Mouse (Mus musculus) heart, embryonic 11.5 days (tissue): ENCODE results near the gene Gjd3. TPM values are rescaled to one million over a fixed set of nuclear protein-coding genes. Genes with fewer than 3 reads are reported as not detected.

Experiments
- ATAC-seq: fragments of 200-750 bp; cut with Nextera tagmentation; replicated peaks from 2 replicates; pipeline ENCODE4 v1.8.0; 2017; ENCODE audit warnings: moderate library complexity; ENCODE audit not compliant: insufficient number of reproducible peaks, low FRiP score, low TSS enrichment
- H3K27ac ChIP-seq: fragments of 300-500 bp; sonication (generic); 2 replicates; pipeline ENCODE4 v1.5.1; 2014; ENCODE audit warnings: mild to moderate bottlenecking, low read depth, low read length
- H3K27me3 ChIP-seq: fragments of 300-500 bp; sonication (generic); 2 replicates; pipeline ENCODE4 v1.6.1; 2014; ENCODE audit warnings: mild to moderate bottlenecking, low read length, mixed read lengths; ENCODE audit not compliant: control insufficient read depth, insufficient read depth
- H3K36me3 ChIP-seq: fragments of 300-500 bp; sonication (generic); 2 replicates; pipeline ENCODE4 v1.6.1; 2014; ENCODE audit warnings: mild to moderate bottlenecking, low read length, moderate library complexity, mixed read lengths; ENCODE audit not compliant: control insufficient read depth, insufficient read depth
- H3K4me1 ChIP-seq: fragments of 300-500 bp; sonication (generic); 2 replicates; pipeline ENCODE4 v1.6.1; 2014; ENCODE audit warnings: low read length; ENCODE audit not compliant: control insufficient read depth, insufficient read depth
- H3K4me2 ChIP-seq: fragments of 300-500 bp; sonication (generic); 2 replicates; pipeline ENCODE4 v1.6.1; 2014; ENCODE audit warnings: mild to moderate bottlenecking, moderate library complexity
- H3K4me3 ChIP-seq: fragments of 300-500 bp; sonication (generic); 2 replicates; pipeline ENCODE4 v1.5.1; 2014; ENCODE audit warnings: low read depth, low read length
- H3K9ac ChIP-seq: fragments of 300-500 bp; sonication (generic); 2 replicates; pipeline ENCODE4 v1.6.1; 2014; ENCODE audit warnings: mild to moderate bottlenecking, low read depth, low read length, moderate library complexity
- H3K9me3 ChIP-seq: fragments of 300-500 bp; sonication (generic); replicated peaks from 2 replicates; pipeline ENCODE4 v1.6.1; 2016; ENCODE audit warnings: low read length; ENCODE audit not compliant: control insufficient read depth
- WGBS: fragments of 180-500 bp; shearing (Covaris S2); extraction: QIAGEN DNeasy Blood & Tissue Kit; methylation state at CpG from one replicate; pipeline ENCODE4 v1.1.7; 2014; ENCODE audit not compliant: insufficient replicate concordance; 5-methylcytosine and 5-hydroxymethylcytosine counted together
- polyA plus RNA-seq: library from polyadenylated mRNA; unstranded; fragments of >200 nt; fragmentation: Nextera tagmentation; extraction: Ambion mirVana; gene quantifications from 2 replicates; pipeline ENCODE4 v1.2.1, GENCODE M21; 2014

Gjd3 gene
- polyA plus RNA-seq, 1 experiment from 2014 or later, result 1.3 TPM

GRCm38 (mm10) chr11:98962421-98963095 lies 20.3 kb downstream of the Gjd3 start:
- H3K27ac ChIP-seq, result peak overlapping the region; percentile 83
- peak overlapping the region; percentile 63 for H3K9ac ChIP-seq
- no peaks in the 10 kb centered on the region for H3K27me3 ChIP-seq
- WGBS, result 10% methylated on average over 12 of the region's 12 CpGs
- peak overlapping the region; percentile 97 for H3K4me2 ChIP-seq
- peaks cover 5% of the 10 kb centered on the region; the same call in 1 of the 2 replicates for H3K36me3 ChIP-seq
- peaks cover 84% of the 10 kb centered on the region for H3K4me1 ChIP-seq
- ATAC-seq, result no peak
- H3K9me3 ChIP-seq, result no peaks in the 10 kb centered on the region
- peak overlapping the region; percentile 65 for H3K4me3 ChIP-seq

GRCm38 (mm10) chr11:98961766-98962165 lies 21.1 kb downstream of the Gjd3 start:
- H3K27ac ChIP-seq, result no peak overlapping the region
- peak overlapping the region; percentile 65 for H3K4me3 ChIP-seq
- H3K4me2 ChIP-seq, result peak overlapping the region; percentile 97
- no peaks in the 10 kb centered on the region for H3K27me3 ChIP-seq
- 16% methylated on average over 8 of the region's 8 CpGs for WGBS
- H3K4me1 ChIP-seq, result peaks cover 78% of the 10 kb centered on the region
- peak overlapping the region; percentile 78 for H3K9ac ChIP-seq
- no peaks in the 10 kb centered on the region for H3K9me3 ChIP-seq
- H3K36me3 ChIP-seq, result peaks cover 2% of the 10 kb centered on the region
- ATAC-seq, result no peak

- Histone ChIP-seq H3K27me3 (no peaks in the 10 kb centered on the region), H3K4me3 (peak overlapping the region; percentile 65), H3K27ac (peak overlapping the region; percentile 77), H3K4me1 (peaks cover 72% of the 10 kb centered on the region), H3K36me3 (peaks cover 2% of the 10 kb centered on the region), H3K9ac (peak overlapping the region; percentile 78), H3K4me2 (peak overlapping the region; percentile 97), H3K9me3 (no peaks in the 10 kb centered on the region)
- WGBS, result 6% methylated on average over 18 of the region's 18 CpGs
- ATAC-seq, result no peak
Measured at GRCm38 (mm10) chr11:98961051-98961592, 21.7 kb downstream of the Gjd3 start.

- Histone ChIP-seq H3K4me3 (peak overlapping the region; percentile 65), H3K9ac (peak overlapping the region; percentile 78), H3K27ac (peak overlapping the region; percentile 77), H3K36me3 (peaks cover 2% of the 10 kb centered on the region), H3K4me1 (peaks cover 71% of the 10 kb centered on the region), H3K27me3 (no peaks in the 10 kb centered on the region), H3K9me3 (no peaks in the 10 kb centered on the region), H3K4me2 (peak overlapping the region; percentile 97)
- ATAC-seq, result peak; percentile 49
- 1% methylated on average over 45 of the region's 53 CpGs for WGBS
Measured at GRCm38 (mm10) chr11:98960313-98960906, 22.4 kb downstream of the Gjd3 start.

DNA sequence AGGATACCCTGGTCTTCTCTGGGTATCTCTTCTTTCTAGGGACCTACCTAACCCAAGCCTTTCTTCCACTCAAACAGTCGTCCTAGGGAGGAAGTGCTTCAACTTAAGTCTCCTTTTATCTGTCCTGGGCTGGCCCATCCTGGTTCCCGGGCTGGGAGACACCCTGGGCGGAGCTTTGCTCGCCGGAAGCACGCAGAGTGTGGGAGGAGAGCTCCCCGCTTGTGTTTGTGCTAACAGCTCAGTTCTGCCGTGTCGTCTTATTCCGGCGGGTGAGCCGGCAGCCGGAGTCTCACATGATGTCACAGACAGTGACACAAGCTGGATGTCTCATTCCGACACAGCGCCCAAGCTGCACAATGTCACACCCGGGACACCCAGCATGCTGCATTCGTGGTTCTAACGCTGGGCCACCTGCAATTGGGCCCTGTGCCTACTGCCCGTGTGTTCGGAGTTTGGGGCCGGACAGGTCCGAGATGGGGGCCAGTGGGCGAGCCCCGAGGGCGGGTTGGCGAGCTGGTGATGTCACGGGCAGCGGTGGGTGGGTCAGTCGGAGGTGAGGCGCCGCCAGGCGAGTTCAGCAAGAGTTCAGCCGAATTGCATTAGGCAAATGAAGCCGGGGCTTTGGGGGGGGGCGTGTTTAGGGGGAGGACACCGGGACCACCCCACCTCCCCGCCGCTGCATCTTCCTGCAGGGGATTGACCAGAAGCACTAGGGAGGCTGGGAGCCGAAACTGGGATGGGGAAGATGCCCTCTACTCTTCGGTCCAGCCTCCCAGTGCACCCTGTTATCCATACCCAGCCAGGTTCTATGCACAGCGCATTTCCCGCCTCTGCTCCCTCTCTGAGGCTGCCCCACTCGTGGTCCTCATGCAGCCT lies 23.1 kb downstream of the Gjd3 start:
- Histone ChIP-seq H3K27ac (peak overlapping the region; percentile 77), H3K9ac (peak overlapping the region; percentile 78), H3K4me3 (peak overlapping the region; percentile 65), H3K36me3 (no peaks in the 10 kb centered on the region; the same call in none of the 2 replicates), H3K27me3 (no peaks in the 10 kb centered on the region), H3K4me1 (peaks cover 71% of the 10 kb centered on the region), H3K9me3 (no peaks in the 10 kb centered on the region), H3K4me2 (peak overlapping the region; percentile 97)
- WGBS, result 1% methylated on average over 40 of the region's 43 CpGs
- peak; percentile 13; the same call in 1 of the 2 replicates for ATAC-seq

DNA sequence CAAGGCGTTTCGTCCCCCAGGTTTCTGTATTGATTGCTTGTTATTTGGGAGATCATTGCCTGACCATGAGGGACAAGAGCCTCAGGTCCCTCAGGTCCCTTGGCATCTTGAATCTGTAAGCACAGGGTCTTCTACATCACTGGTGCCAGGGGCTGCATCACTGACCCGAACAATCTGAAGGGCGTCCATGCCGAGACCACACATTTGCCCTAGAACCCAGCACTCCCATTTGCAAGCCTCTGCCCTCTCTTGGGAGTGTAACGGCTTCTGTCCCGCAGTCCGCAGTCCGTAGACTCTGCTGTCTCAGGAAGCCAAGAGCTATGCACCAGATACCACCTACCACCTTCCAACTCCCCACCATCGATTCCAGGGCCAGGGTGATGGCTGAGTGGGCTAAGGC lies 26.5 kb downstream of the Gjd3 start:
- H3K9ac ChIP-seq, result no peak overlapping the region
- no peaks in the 10 kb centered on the region for H3K9me3 ChIP-seq
- peaks cover 64% of the 10 kb centered on the region for H3K4me1 ChIP-seq
- no peak overlapping the region for H3K27ac ChIP-seq
- H3K27me3 ChIP-seq, result no peaks in the 10 kb centered on the region
- WGBS, result 65% methylated on average over 10 of the region's 10 CpGs
- no peak for ATAC-seq
- H3K36me3 ChIP-seq, result peaks cover 4% of the 10 kb centered on the region
- H3K4me2 ChIP-seq, result no peak overlapping the region
- no peak overlapping the region for H3K4me3 ChIP-seq

DNA sequence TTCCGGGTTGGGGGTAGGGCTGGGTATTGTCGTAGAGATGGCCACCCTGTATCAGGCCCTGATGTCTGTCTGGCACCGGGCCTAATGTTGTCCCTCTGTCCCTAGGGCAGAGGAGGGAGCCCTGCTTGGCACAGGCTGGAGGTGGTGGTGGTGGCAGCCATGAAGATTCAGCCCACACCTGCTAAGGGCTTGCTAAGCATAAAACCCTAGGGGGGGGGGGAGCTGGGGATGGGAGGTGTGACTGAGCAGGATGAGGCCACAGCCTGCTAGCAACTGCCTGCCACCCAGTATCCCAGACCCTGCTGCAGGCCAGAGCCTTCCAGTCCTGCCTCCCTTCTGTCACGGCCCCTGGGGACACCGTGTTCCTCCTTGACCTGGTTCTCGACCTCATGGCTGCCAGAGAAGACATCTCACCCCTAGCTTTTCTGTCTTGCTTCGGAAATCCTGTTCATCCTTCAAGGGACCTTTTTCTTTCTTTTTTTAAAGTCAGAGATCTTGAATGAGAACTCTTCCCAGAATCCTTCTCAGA lies 27.0 kb downstream of the Gjd3 start:
- Histone ChIP-seq H3K4me3 (no peak overlapping the region), H3K27ac (peak overlapping the region; percentile 78), H3K27me3 (no peaks in the 10 kb centered on the region), H3K4me2 (no peak overlapping the region; the same call in 1 of the 2 replicates), H3K4me1 (peaks cover 63% of the 10 kb centered on the region), H3K36me3 (peaks cover 4% of the 10 kb centered on the region), H3K9ac (no peak overlapping the region), H3K9me3 (no peaks in the 10 kb centered on the region)
- ATAC-seq, result no peak
- 25% methylated on average over 6 of the region's 7 CpGs for WGBS
